Mouse (Mus musculus) retina, postnatal 7 days (tissue): ENCODE measurements at regions not wholly inside any gene's neighbourhood (a gene's known extent, or its start where the extent isn't known, plus 50 kb on each side); places are given as distances from the start of the nearest gene placed in this dataset.

Experiments
- DNase-seq: peaks from one replicate; pipeline ENCODE4 v3.0.0-alpha.2; 2012; ENCODE audit warnings: low read depth, low spot score

DNA sequence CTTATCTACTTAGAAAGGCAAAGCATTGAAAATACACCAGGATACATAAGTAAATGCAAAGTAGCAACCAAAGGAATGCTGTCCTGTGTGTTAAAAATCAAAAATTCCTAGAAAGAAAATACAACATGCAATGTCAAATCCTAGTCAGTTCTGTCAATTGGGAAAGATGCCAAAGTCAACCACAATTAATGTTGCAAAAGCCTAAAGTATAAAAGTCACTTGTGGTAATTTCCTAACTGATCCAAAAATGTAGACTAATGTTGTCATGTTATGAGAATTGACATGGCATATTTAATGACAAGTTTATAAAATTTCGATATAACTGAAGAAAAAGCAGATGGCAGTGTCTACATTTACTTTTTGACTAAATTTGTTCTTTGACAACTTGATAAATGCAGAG, 822.8 kb downstream of the Adgrl2 start:
- no peak for DNase-seq

DNA sequence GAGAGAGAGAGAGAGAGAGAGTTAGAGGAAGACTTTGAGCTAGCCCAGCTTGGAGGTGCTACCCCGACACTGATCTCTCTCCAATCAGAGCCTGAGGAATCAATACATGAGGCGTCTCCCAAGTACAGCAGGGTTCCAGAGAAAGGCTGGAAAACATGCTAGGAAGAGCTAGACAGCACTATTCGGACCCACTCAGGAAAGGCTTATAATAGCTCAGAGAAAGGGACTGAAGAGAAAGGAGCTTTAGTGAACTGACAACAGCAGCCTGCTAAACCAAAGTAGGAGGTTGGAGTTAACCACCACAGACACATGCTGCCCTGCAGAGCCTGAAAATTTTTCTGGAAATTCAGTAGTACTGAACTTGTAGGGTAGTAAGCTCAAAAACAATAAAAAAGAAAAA, 831.3 kb downstream of the Adgrl2 start:
- DNase-seq = no peak

DNA sequence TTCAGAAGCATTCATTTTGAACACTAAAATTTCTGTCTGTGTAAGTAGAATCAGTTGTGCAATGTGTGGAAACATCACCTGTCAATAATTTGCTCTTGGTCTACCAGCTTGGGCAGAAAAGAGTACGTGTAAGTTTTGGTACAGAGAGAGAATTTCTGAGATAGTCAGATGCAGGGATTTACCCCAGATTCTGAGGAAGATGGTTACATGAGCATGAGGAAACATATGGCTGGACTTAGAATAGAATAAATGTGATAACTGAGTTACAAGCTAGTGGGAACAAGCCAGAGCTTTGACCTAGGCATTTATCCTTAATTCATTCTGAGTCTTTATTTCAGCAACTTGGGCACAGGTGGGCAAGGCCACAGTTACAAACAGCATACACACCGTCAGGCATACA, 831.8 kb downstream of the Adgrl2 start:
- DNase-seq = no peak

DNA sequence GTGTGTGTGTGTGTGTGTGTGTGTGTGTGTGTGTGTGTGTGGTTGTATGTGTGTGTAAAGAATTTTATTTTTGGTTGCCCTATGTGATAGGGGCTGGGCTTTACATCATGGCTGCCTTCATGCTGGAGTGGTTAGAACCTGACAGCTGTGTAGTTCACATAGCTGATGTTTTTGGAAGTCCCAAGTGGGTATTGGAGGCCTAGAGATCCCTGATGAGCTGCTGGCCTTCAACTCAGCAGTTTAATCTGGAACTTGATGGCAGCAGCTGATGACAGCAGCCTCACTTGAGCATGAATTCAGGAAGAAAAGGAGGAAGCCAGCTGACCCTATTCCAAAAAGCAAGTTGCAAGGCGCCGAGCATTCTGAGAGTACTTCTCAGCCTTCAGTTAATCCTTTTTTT, 846.6 kb downstream of the Adgrl2 start:
- no peak for DNase-seq

DNA sequence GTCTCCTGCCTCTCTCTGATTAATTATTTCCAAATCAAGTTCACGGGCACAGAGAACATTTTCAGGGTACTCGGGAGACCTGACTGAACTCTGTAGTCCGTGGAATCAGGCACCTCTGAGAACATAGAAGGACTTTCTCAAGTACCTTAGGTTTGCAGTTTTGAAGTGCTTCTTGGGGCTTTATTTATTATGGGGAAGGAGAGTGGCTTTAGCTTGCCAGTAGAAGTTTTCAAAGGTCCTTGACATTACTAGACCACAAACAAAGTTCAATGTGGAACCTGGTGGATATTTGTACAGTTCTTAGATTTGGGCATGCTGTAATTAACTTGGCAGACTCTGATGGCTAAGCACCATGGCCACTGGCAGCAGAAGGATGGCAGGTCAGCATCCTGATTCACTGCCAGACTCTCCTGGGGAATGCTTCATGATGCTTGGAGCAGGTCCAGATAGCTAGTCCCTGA, 853.5 kb downstream of the Adgrl2 start:
- no peak for DNase-seq

DNA sequence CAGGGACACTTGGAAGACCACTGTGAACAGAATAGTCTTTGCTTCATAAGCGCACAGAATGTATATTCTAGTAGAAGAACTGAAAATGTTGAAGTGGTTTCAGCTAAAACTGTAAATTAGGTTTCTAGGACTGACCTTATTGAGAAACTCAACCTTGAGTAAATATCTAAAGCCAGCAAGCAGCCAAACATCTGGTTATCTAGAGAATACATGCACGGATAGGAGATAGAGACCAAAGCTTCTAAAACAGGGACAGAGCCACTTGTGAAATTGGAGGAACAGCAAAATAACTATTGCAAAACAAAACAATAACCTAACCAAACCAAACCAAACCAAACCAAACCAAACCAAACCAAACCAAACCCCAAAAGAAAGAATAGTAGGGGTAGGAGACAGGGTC, 855.7 kb downstream of the Adgrl2 start:
- no peak for DNase-seq

DNA sequence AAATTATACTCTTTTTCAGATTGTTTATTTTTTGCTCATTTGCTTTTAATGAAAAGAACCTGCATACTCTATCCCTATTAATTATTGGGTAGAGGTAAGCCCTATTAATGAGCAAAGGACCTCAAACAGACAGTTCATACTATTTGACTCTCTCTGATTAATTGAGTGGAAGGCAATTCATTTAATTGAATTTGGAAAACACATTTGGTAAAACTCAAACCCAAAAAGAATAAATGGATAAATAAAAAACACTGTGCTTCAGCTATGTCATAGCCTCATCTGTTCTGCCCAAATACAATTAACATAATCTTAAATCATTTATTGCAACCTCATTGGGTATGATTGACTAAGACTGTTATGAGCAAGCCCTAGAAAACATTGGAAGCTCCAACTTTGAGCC, 874.8 kb downstream of the Adgrl2 start:
- no peak for DNase-seq

DNA sequence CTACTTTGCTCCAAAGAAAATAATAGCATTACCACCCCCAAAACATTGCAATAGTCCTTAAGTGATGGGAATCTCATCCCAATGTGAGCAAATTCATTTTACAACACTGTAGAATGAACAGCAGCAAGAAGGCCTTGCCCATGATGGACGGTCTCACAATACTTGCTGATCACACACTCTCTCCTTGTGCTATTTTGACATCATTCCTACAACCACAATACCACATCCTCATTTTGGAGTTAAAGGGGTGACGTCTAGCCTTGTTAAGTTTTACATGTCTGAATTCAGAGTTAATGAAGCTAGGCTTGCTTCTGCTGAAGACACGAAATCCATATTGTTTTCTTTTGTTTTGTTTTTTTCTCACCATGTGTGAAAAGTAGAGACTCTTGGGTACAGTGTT, 878.2 kb downstream of the Adgrl2 start:
- no peak for DNase-seq

DNA sequence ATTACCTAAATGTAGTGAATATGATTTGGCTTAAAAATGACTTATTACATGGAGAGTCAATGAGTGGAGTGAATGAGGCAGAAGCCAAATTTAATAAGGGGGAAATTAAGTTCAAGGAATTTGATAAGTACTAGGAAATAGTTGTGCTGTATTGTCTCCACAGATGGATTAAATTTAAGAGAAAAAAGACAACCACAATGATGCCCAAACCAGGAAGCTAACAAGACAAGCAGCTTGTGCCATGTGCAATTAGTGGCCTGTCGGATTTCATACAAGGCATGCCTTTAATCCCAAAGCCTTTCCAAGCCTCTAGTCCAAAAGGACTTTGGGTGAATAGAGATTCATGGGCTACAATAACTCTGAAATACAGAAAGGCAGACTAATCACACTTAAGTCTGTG, 883.3 kb downstream of the Adgrl2 start:
- DNase-seq = no peak

DNA sequence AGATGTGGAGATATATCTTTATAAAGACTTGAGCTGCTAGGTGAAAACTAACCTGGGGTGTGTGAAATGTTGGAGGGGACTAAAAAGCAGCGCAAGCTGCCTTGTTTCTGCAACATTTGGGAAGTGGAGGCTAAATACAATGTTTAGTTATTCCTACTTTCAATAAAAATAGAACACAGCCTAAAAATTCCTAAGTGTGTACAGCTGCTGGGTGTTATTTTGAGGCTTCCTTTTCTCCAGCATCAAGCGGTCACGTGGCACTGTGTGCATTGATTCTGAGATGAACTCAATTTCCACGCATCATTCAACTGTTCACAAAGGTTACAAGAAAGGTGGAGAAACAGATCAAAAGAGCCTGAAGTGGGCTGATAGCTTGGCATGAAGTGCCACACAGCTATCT, 896.4 kb downstream of the Adgrl2 start:
- no peak for DNase-seq

DNA sequence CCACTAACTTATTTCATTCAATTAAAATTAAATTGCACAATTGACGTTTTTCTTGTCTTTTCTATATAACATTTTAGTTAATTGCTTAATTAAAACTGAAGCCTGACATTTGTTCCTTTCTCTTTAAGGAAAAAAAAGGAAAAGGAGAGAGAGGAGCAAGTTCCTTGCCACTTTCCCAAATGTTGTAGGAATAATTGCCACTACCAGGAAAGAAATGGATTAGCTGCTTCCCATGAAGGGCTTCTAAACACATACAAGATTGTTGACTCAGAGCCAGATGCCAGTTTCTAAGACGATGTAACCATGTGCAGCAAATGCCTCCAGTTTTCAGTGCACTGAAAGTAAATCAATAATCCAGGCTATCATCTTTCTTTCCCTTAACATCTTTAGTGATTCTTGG, 914.5 kb downstream of the Adgrl2 start:
- no peak for DNase-seq

DNA sequence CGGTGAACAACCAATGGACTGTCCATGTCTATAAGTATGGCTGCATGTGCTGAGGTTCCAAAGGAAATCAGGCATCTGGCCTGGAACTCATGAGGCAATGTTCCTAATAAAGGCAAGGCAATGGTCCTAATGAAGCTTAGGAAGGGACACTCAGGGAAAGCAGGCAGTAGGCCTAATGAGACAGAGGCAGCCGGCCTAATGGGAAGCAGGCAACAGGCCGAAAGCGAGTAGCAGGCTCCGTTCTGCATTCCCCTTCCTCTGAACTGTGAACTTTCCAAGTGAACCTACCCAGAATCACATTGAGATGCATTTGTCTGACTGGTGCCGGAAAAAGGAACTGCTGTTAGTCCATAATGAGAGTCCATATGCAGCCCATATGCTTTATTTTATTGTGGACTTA, 923.7 kb downstream of the Adgrl2 start:
- no peak for DNase-seq

DNA sequence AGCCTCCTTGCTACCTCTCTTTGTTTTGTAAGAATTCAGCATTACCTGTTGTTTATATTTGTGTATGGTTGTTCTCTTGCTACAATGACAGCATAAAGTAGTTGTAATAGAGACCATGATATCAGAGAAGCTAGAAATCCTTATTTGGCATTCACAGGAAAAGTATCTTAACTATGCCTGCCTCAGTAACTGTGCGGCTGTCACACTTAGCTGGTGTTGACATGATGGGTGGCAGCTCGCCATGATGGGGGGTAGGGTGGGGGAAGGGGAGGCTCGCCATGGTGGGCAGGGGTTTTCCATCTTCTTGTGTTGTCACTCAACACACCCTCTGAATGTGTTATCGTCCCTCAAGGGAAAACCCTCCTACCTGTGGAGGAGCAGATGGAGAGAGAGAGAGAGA, 934.3 kb downstream of the Adgrl2 start:
- no peak for DNase-seq

DNA sequence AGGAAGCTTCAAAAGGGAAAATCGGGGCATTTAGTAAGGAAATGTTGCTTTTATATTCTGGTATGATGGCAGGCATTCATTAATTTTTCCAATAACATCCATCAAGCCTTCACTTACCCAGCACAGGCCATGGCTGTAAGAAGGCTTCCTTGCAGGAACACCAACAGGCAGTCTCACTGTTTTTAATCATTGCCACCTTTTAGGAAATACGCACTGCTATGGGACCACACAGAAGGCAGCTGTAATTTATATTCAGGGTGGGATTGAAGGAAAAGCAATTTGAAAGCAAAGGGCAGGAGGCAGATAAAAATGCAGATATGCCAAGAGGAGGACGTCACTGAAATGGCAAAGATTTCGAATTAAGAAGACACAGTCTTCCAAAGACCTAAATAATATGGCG, 937.8 kb downstream of the Adgrl2 start:
- DNase-seq = no peak

DNA sequence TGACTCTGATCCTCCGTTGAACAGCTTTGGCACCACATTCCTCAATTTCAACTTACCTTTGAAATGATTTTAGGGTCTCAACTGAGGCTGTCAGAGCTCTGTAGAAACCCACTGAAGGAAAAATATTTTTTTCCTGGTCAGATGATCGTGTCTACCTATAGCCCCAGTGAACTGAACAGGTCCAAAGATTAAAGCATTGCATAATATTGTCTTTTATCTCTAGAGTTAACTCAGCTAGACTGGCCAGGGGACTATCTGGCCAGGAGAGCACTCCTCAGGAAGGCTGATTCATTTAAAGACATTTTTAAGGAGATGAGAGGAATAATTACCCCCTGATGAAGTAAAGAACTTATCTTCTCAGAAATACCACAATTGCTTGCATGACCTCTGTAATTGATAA, 942.1 kb downstream of the Adgrl2 start:
- DNase-seq = no peak

DNA sequence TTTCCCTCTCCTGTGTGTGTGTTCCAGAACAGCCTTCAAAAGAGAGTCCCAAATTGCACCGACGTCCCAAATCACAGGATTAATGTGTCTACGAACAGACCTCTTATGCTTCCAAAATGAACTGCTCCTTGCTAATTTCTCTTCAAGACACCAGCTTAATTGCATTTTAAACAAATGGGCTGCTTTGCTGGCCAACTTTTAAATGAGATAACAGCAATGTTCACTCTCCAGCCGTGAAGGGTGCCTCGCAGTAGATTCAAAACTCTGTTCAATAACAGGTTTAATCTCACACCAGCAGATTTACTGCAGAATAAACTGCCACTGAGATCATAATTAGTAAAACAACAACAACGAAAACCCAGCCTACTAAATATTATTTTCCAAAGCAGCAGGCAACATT, 957.8 kb downstream of the Adgrl2 start:
- DNase-seq = no peak

DNA sequence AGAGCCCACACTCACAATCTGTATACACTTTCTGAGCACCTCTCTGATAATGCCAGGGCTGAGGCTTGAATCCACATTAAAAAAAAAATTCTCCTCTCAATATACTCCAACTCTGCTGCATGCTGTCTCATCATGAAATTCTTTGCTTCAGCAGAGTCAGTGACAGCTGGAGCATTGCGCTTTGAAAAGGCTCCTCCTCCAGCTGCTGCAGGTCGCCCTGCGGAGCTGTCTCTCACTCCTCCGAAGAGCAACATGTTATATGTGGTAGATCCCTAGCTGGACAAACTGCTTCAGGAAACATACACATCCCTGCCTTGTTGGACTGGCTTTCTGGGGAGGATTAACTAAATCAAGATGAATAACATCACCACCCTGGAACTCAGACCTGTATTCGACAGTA, 984.5 kb downstream of the Adgrl2 start:
- no peak for DNase-seq

DNA sequence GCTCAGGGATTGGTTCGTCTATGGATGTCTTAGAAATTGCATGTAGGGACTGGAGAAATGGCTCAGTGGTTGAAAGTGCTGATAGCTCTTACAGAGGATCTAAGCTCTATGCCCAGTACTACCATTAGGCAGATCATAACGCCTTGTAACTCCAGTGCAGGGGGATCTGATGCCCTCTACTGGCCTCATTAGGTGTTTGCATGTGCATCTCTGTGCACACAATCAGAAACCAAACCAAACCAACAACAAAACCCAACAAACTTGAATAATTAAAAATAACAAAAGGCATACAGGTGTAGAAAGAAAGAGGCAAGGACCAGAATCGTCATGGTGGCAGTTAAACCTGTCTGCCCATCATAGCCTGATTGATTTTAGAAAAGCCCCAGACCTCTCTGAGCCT, 986.3 kb downstream of the Adgrl2 start:
- DNase-seq = no peak

DNA sequence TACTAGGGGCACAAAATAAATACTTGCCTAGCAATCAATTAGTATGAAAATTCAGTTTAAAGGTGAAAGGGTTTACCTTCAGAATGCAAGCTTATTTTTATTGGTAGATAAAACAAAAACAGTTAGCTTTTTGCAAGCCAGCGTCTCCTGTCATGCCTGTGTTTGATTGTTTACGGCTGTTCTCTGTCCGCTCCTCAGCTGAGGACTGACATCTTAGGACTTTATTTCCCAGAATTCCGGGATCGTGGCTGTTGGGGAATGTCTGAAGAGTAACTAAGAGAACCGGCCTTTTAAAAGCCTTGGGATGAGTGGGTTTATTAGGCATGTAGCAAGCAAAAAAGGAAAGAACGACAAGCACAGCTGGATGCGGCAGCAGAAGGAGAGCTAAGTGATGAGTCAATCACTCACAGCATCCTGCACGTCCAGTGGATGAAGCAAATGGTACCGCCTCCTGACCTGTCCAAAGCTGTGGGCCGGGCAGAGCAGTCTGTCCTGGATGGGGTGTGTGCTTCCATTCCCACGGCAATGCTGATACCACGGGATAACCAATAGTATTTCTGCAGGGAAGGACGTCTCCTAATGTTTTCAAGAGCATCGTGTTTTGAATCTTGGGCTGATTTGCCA, 990.9 kb downstream of the Adgrl2 start:
- DNase-seq = no peak

DNA sequence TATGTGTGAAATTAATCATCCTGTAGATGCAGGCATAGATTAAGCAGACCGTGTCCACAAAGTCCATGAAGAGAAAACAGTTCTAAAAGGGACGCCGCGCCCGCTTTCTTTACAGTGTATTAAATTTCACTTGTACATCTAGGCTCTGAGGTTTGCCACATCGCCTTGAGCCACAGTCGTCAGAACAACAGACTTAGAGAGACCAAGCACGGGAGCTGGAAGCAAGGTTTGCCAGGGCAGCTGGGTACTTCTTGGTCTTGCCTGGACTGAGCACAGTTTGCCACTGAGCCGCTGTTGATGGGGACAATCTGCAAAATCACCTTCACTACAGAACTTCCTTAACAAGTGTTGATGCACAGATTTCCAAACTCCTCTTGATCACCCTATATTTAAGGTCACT, 998.6 kb downstream of the Adgrl2 start:
- DNase-seq = no peak

DNA sequence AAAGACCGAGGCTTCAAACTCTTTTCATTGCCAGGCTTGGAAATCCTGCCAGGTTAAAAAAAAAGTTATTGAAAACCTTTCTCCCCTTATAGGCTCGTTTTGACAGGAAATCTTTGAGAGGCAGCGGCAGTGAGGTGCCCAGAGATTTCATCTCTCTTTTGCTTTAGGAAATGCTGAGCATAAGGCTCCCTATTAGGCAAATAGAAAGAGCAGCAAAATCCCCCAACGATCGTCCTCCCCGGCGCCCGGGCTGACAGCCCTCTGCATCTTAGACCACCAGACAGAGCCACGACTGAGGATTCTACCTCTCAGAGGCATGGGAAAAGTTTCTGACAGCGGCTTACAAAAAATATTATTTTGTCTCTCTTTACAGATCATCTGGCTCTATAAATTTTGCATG, 999.5 kb downstream of the Adgrl2 start:
- DNase-seq = no peak

DNA sequence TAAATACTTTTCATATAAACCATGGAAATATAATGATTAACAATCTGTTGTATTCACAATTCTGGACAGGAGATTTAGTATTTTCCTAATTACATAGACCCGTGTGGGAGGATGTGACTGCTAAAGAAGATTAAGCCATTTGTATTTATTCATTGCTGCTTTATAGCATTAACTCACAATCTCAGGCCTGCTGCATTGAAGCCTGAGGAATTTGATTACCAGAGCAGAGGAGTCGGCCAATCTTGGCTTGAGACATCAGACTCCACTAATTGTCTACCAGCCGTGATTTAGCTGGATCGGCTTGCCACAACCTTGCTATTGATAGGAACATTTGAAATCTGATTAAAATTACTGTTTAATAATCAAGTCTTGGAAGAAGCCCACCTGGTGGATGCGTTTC, 1007.5 kb downstream of the Adgrl2 start:
- no peak for DNase-seq

DNA sequence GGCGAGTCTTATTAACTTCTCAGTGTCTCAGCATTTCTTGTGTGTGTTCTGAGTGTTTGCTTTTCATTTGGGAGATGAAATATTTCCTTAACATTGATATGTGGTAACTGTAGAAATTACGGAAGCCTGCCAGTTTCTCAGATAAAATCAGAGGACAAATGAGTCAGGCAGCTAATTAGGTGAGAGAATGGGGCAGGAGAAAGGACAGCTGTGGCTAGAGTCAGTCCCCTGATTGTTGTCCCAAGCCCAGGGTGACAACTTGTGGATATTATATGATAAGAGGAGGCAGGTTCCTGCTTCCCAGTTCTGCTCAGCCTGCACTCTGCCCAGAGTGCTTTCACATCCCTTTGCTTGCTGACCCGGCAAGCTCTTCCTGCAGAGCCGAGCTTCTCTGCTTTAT, 1008.7 kb downstream of the Adgrl2 start:
- DNase-seq = no peak

DNA sequence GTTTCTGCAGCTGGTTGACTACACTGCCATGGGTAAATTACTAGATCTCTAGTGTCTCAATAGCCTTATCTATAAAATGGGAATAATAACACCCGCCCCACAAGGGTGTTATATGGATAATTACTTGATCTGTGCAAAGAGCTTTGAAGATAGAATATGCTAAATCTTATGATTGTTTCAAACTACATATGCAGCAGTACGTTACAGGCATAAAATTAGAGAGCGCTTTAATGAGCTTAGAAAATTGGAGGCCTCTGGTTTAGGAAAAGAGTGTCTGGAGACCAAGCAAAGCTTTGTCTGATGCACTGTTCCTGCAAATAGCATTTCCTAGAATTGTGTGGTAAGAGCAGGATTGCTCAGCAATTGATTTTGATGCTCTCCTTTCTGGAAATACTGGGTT, 1013.8 kb downstream of the Adgrl2 start:
- DNase-seq = no peak
